Mouse (Mus musculus) CH12.LX (cell line): ENCODE results near the gene Cacna2d2. TPM values are rescaled to one million over a fixed set of nuclear protein-coding genes. Genes with fewer than 3 reads are reported as not detected.
A peak's percentile ranks its signal among the peaks of the same experiment; 100 is the strongest.

Source experiments
- DNase-seq: peaks from one replicate; pipeline ENCODE4 v3.0.0-alpha.2; 2013; ENCODE audit errors: extremely low read depth
- H3K27ac ChIP-seq: 2 replicates; pipeline ENCODE4 v1.5.1; 2012; ENCODE audit warnings: low read depth, mild to moderate bottlenecking, control low read depth, moderate library complexity; ENCODE audit not compliant: insufficient read depth
- H3K27me3 ChIP-seq: replicated peaks from 2 replicates; pipeline ENCODE3; 2012; ENCODE audit warnings: inconsistent platforms
- H3K36me3 ChIP-seq, 2 experiments: replicated peaks in 1 of 2; 2 replicates each; pipeline versions ENCODE3 to v1.6.1; 2012; ENCODE audit warnings: inconsistent platforms in 1 of 2, low read length in 1 of 2, mild to moderate bottlenecking in 1 of 2, mixed read lengths in 1 of 2, moderate library complexity in 1 of 2; ENCODE audit not compliant: control insufficient read depth in 1 of 2, insufficient read depth in 1 of 2
- H3K4me1 ChIP-seq, 2 experiments: 2 replicates each; pipeline ENCODE4 v1.6.1; 2012; ENCODE audit warnings: inconsistent platforms in 1 of 2, moderate library complexity in 1 of 2; ENCODE audit not compliant: insufficient read depth in 2 of 2, control insufficient read depth in 1 of 2
- H3K4me2 ChIP-seq: 2 replicates; pipeline ENCODE4 v1.6.1; 2012; ENCODE audit warnings: low read depth, mild to moderate bottlenecking, control low read depth; ENCODE audit not compliant: poor library complexity, insufficient read depth, severe bottlenecking
- H3K4me3 ChIP-seq, 3 experiments: fragments of 150-350 bp in 1 of 3; sonication (generic) in 1 of 3; replicated peaks in 1 of 3; 2 replicates each; pipeline versions ENCODE3 to v1.5.1; 2011 to 2012; ENCODE audit warnings: low read depth in 2 of 3, low read length in 2 of 3, mild to moderate bottlenecking in 2 of 3, moderate library complexity in 2 of 3, control low read depth in 1 of 3, improper control_type of control experiment in 1 of 3, inconsistent platforms in 1 of 3, mixed read lengths in 1 of 3; ENCODE audit not compliant: poor library complexity in 1 of 3
- H3K79me2 ChIP-seq: replicated peaks from 2 replicates; pipeline ENCODE4 v1.6.1; 2012; ENCODE audit warnings: mild to moderate bottlenecking, moderate library complexity; ENCODE audit not compliant: control insufficient read depth, poor library complexity, insufficient read depth, severe bottlenecking; ENCODE audit errors: extremely low read depth
- H3K9ac ChIP-seq: 2 replicates; pipeline ENCODE4 v1.6.1; 2012; ENCODE audit warnings: low read depth, mild to moderate bottlenecking, control low read depth, moderate library complexity; ENCODE audit not compliant: insufficient read depth
- H3K9me3 ChIP-seq: replicated peaks from 2 replicates; pipeline ENCODE3; 2012; ENCODE audit warnings: low read length, inconsistent platforms, mixed read lengths
- BHLHE40 ChIP-seq: IDR thresholded peaks from 2 replicates; pipeline ENCODE4 v1.6.1; 2011; ENCODE audit warnings: mild to moderate bottlenecking, low read depth, low read length, improper control_type of control experiment
- CHD1 ChIP-seq: IDR thresholded peaks from 2 replicates; pipeline ENCODE4 v1.6.1; 2012; ENCODE audit warnings: low read depth, low read length, improper control_type of control experiment, inconsistent platforms
- CHD2 ChIP-seq: IDR thresholded peaks from 2 replicates; pipeline ENCODE4 v1.6.1; 2011; ENCODE audit warnings: low read length, improper control_type of control experiment
- CTCF ChIP-seq, 2 experiments: IDR thresholded peaks in 1 of 2; conservative IDR thresholded peaks in 1 of 2; 2 replicates each; pipeline ENCODE4 v1.5.1; 2011 to 2012; ENCODE audit warnings: low read depth in 2 of 2, low read length in 2 of 2, improper control_type of control experiment in 1 of 2, inconsistent platforms in 1 of 2, mild to moderate bottlenecking in 1 of 2, moderate library complexity in 1 of 2
- ELF1 ChIP-seq: IDR thresholded peaks from 2 replicates; pipeline ENCODE4 v1.6.1; 2014; ENCODE audit warnings: low read depth, mild to moderate bottlenecking, inconsistent platforms, low read length, improper control_type of control experiment
- EP300 ChIP-seq: IDR thresholded peaks from 2 replicates; pipeline ENCODE4 v1.6.1; 2011; ENCODE audit warnings: low read length, improper control_type of control experiment
- ETS1 ChIP-seq: conservative IDR thresholded peaks from 2 replicates; pipeline ENCODE4 v1.6.1; 2012; ENCODE audit warnings: low read depth, mild to moderate bottlenecking, inconsistent platforms, low read length, improper control_type of control experiment, moderate library complexity
- GABPA ChIP-seq: IDR thresholded peaks from 2 replicates; pipeline ENCODE4 v1.6.1; 2012; ENCODE audit warnings: low read depth, low read length, improper control_type of control experiment, inconsistent platforms; ENCODE audit not compliant: insufficient replicate concordance
- HCFC1 ChIP-seq: IDR thresholded peaks from 2 replicates; pipeline ENCODE4 v1.6.1; 2012; ENCODE audit warnings: low read depth, mild to moderate bottlenecking, inconsistent platforms, low read length, improper control_type of control experiment
- IRF4 ChIP-seq: IDR thresholded peaks from 2 replicates; pipeline ENCODE4 v1.6.1; 2014; ENCODE audit warnings: low read depth, mild to moderate bottlenecking, inconsistent platforms, low read length, improper control_type of control experiment
- JUN ChIP-seq: IDR thresholded peaks from 2 replicates; pipeline ENCODE4 v1.6.1; 2011; ENCODE audit warnings: low read depth, mild to moderate bottlenecking, low read length, improper control_type of control experiment, moderate library complexity; ENCODE audit not compliant: insufficient read depth
- KAT2A ChIP-seq: IDR thresholded peaks from 2 replicates; pipeline ENCODE4 v1.6.1; 2012; ENCODE audit warnings: low read length, improper control_type of control experiment, inconsistent platforms; ENCODE audit not compliant: insufficient replicate concordance
- MAZ ChIP-seq: IDR thresholded peaks from 2 replicates; pipeline ENCODE4 v1.6.1; 2012; ENCODE audit warnings: low read depth, mild to moderate bottlenecking, inconsistent platforms, low read length, improper control_type of control experiment, moderate library complexity
- MEF2A ChIP-seq: IDR thresholded peaks from 2 replicates; pipeline ENCODE4 v1.6.1; 2014; ENCODE audit warnings: low read depth, mild to moderate bottlenecking, inconsistent platforms, low read length, improper control_type of control experiment, borderline replicate concordance
- MXI1 ChIP-seq: IDR thresholded peaks from 2 replicates; pipeline ENCODE4 v1.6.1; 2011; ENCODE audit warnings: mild to moderate bottlenecking, low read depth, low read length, improper control_type of control experiment
- MYC ChIP-seq: IDR thresholded peaks from 2 replicates; pipeline ENCODE4 v1.6.1; 2011; ENCODE audit warnings: low read depth, mild to moderate bottlenecking, improper control_type of control experiment, low read length
- NELFE ChIP-seq: IDR thresholded peaks from 2 replicates; pipeline ENCODE4 v1.6.1; 2011; ENCODE audit warnings: low read depth, low read length, improper control_type of control experiment
- NRF1 ChIP-seq: IDR thresholded peaks from 2 replicates; pipeline ENCODE4 v1.6.1; 2014; ENCODE audit warnings: low read depth, mild to moderate bottlenecking, inconsistent platforms, low read length, improper control_type of control experiment, moderate library complexity
- PAX5 ChIP-seq: IDR thresholded peaks from 2 replicates; pipeline ENCODE4 v1.6.1; 2012; ENCODE audit warnings: low read length, inconsistent platforms, mixed read lengths
- POLR2AphosphoS2 ChIP-seq: IDR thresholded peaks from 2 replicates; pipeline ENCODE4 v1.6.1; 2011; ENCODE audit warnings: low read depth, low read length, improper control_type of control experiment
- RAD21 ChIP-seq: IDR thresholded peaks from 2 replicates; pipeline ENCODE4 v1.6.1; 2011; ENCODE audit warnings: low read depth, mild to moderate bottlenecking, low read length, improper control_type of control experiment, moderate library complexity
- RCOR1 ChIP-seq: conservative IDR thresholded peaks from 2 replicates; pipeline ENCODE4 v1.6.1; 2012; ENCODE audit warnings: low read depth, mild to moderate bottlenecking, inconsistent platforms, low read length, improper control_type of control experiment
- SIN3A ChIP-seq: IDR thresholded peaks from 2 replicates; pipeline ENCODE4 v1.6.1; 2012; ENCODE audit warnings: low read length, improper control_type of control experiment, inconsistent platforms
- SMC3 ChIP-seq: IDR thresholded peaks from 2 replicates; pipeline ENCODE4 v1.6.1; 2011; ENCODE audit warnings: low read depth, low read length, improper control_type of control experiment
- TCF12 ChIP-seq: IDR thresholded peaks from 2 replicates; pipeline ENCODE4 v1.6.1; 2014; ENCODE audit warnings: low read depth, mild to moderate bottlenecking, inconsistent platforms, low read length, improper control_type of control experiment
- USF1 ChIP-seq: IDR thresholded peaks from 2 replicates; pipeline ENCODE4 v1.6.1; 2014; ENCODE audit warnings: low read depth, mild to moderate bottlenecking, inconsistent platforms, low read length, improper control_type of control experiment
- USF2 ChIP-seq: conservative IDR thresholded peaks from 2 replicates; pipeline ENCODE4 v1.6.1; 2011; ENCODE audit warnings: low read depth, low read length, improper control_type of control experiment
- ZC3H11A ChIP-seq: IDR thresholded peaks from 2 replicates; pipeline ENCODE4 v1.6.1; 2012; ENCODE audit warnings: low read depth, mild to moderate bottlenecking, inconsistent platforms, low read length, improper control_type of control experiment
- ZKSCAN1 ChIP-seq: IDR thresholded peaks from 2 replicates; pipeline ENCODE4 v1.6.1; 2012; ENCODE audit warnings: low read depth, inconsistent platforms, low read length, improper control_type of control experiment, borderline replicate concordance
- ZMIZ1 ChIP-seq: IDR thresholded peaks from 2 replicates; pipeline ENCODE4 v1.6.1; 2012; ENCODE audit warnings: low read depth, mild to moderate bottlenecking, inconsistent platforms, low read length, improper control_type of control experiment
- ZNF384 ChIP-seq: IDR thresholded peaks from 2 replicates; pipeline ENCODE4 v1.6.1; 2012; ENCODE audit warnings: low read depth, low read length, improper control_type of control experiment, inconsistent platforms
- dilution Hi-C: fragments of 300-500 bp; cut with MboI; formaldehyde crosslinking; loops from 2 replicates; pipeline ENCODE4 v1.14.3; 2020; ENCODE audit warnings: low sequenced_read_pairs; ENCODE audit not compliant: extremely low pct_unique_long_range_greater_than_20kb, extremely low pct_ligation_motif_present
- in situ Hi-C: fragments of 300-500 bp; cut with MboI; formaldehyde crosslinking; loops from 3 replicates; pipeline ENCODE4 v1.14.3; 2019; ENCODE audit warnings: low sequenced_read_pairs, low pct_ligation_motif_present, low pct_unique_long_range_greater_than_20kb, mixed read lengths
- polyA plus RNA-seq: library from polyadenylated mRNA; unstranded; fragments of >175 nt; gene quantifications from 2 replicates; pipeline ENCODE4 v1.2.1, GENCODE M21; 2012; ENCODE audit warnings: low read depth; ENCODE audit not compliant: insufficient read length
- total RNA-seq, 2 experiments: library from RNA; depleted of rRNA; stranded (reverse); fragments of 300-350 nt in 1 of 2; fragments of >200 nt in 1 of 2; gene quantifications; 2 replicates each; pipeline ENCODE4 v1.2.3; 2012 to 2014

The Cacna2d2 gene
- total and polyA plus RNA-seq, 3 experiments: 0.04 TPM; not detected in 2

GRCm38 (mm10) chr9:107545199-107545598 is 145.8 kb downstream of the Cacna2d2 start:
- no peak overlapping the region for H3K4me3 ChIP-seq
- H3K4me1 ChIP-seq: peaks cover 5 to 45% of the 10 kb centered on the region in 2 experiments; a peak in 2 of 4 replicates
- H3K79me2 ChIP-seq: no peaks in the 10 kb centered on the region
- DNase-seq: no peak
- no peak overlapping the region for H3K27ac ChIP-seq
- no peaks in the 10 kb centered on the region for H3K9me3 ChIP-seq
- in situ Hi-C loops: no loop called here
- no peaks in the 10 kb centered on the region for H3K27me3 ChIP-seq
- H3K4me2 ChIP-seq: no peak overlapping the region
- peaks cover 19 to 29% of the 10 kb centered on the region in 2 experiments for H3K36me3 ChIP-seq
- TF ChIP-seq PAX5 (no peak), MEF2A (no peak), HCFC1 (no peak), BHLHE40 (no peak), RCOR1 (no peak), NRF1 (no peak), TCF12 (no peak), ETS1 (no peak), CHD1 (no peak), ZMIZ1 (no peak), CTCF (conservative IDR thresholded peaks at IDR 0.05 in 1 of 2, IDR thresholded peaks at IDR 0.05 in 1 of 2; ENCODE audit: low read depth in 2 of 2, low read length in 2 of 2) (no peak), ZNF384 (no peak), IRF4 (no peak)
- dilution Hi-C loops: no loop called here
- no peak overlapping the region for H3K9ac ChIP-seq

- no peaks in the 10 kb centered on the region for H3K9me3 ChIP-seq
- peaks cover 18 to 26% of the 10 kb centered on the region in 2 experiments for H3K36me3 ChIP-seq
- H3K4me3 ChIP-seq: no peak overlapping the region
- peak; percentile 68 for DNase-seq
- H3K4me2 ChIP-seq: no peak overlapping the region
- H3K27ac ChIP-seq: no peak overlapping the region
- peaks cover 5 to 46% of the 10 kb centered on the region in 2 experiments; a peak in 2 of 4 replicates for H3K4me1 ChIP-seq
- dilution Hi-C loops: no loop called here
- in situ Hi-C loops: no loop called here
- H3K27me3 ChIP-seq: no peaks in the 10 kb centered on the region
- no peaks in the 10 kb centered on the region for H3K79me2 ChIP-seq
- H3K9ac ChIP-seq: no peak overlapping the region
- TF ChIP-seq HCFC1 (peak; percentile 38), SIN3A (peak; percentile 48; the same call in 1 of the 2 replicates), USF1 (no peak), NRF1 (no peak), GABPA (no peak), TCF12 (peak; percentile 28; the same call in 1 of the 2 replicates), ZMIZ1 (no peak), EP300 (no peak), MAZ (no peak), ETS1 (no peak), MEF2A (peak; percentile 14; the same call in 1 of the 2 replicates), PAX5 (no peak), ZKSCAN1 (no peak), MYC (0 out of 2 replicates have a peak, but pooled peaks have one; percentile 56), MXI1 (no peak), RCOR1 (no peak), POLR2AphosphoS2 (no peak), ELF1 (no peak), CTCF (conservative IDR thresholded peaks at IDR 0.05 in 1 of 2, IDR thresholded peaks at IDR 0.05 in 1 of 2; ENCODE audit: low read depth in 2 of 2, low read length in 2 of 2) (peak; percentile 82 to 91), CHD2 (no peak), KAT2A (no peak), SMC3 (peak; percentile 45; the same call in 1 of the 2 replicates), ZNF384 (no peak), ZC3H11A (no peak), USF2 (no peak), JUN (no peak), RAD21 (peak; percentile 49), CHD1 (no peak), NELFE (no peak), IRF4 (0 out of 2 replicates have a peak, but pooled peaks have one; percentile 22)
Measured at GRCm38 (mm10) chr9:107545602-107546001, 146.2 kb downstream of the Cacna2d2 start.
